Mouse (Mus musculus): ENCODE data around the gene Rbpj.

- TF ChIP-seq GATA1 (IDR thresholded peaks at IDR 0.05; ENCODE audit: borderline replicate concordance, low read length) (no peak), FLI1 (IDR thresholded peaks at IDR 0.05; ENCODE audit: low read length) (no peak)
These were observed 213.7 kb downstream of the Rbpj start for GRCm38 (mm10) chr5:53679651-53680050.

Data from megakaryocyte, embryonic 14.5 days (primary cell).